Mouse (Mus musculus) neutrophil, adult 5-6 weeks (primary cell): ENCODE measurements around the gene Grm8. TPM values are rescaled to one million over a fixed set of nuclear protein-coding genes. Genes with fewer than 3 reads are reported as not detected.

Source experiments
- ATAC-seq: fragments of 151-379, 151-347 bp; 2 replicates; pipeline ENCODE4 v1.8.0; 2017; ENCODE audit warnings: mild to moderate bottlenecking, moderate TSS enrichment; ENCODE audit not compliant: insufficient number of reproducible peaks, poor library complexity, low FRiP score, severe bottlenecking; ENCODE audit errors: extremely low read depth
- total RNA-seq: library from RNA; stranded (forward); fragments of 200-1000 nt; gene quantifications from 2 replicates; pipeline ENCODE4 v1.2.3, GENCODE M21; 2017

Grm8 gene
- total RNA-seq, 1 experiment from 2014 or later, result not detected

DNA sequence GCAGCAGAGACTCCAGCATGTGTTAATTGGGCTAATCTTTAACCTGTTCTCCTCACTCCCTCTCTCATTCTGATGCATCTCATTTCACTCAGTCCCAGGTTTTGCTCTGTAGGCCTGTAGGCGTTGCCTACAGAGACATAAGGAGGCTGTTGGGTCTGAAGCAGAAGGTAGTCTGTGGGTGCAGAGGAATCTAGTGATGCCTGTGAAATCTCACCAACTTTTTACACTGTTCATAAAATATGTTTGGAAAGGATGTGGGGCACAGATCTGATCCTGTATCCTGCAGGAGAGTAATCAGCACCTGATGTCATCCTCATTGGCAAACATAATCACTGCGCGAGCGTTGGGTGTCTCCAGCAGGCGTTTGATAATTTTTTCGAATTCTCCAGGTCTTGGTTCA lies 372.9 kb downstream of the Grm8 start:
- ATAC-seq, result no peak

- no peak for ATAC-seq
Measured at GRCm38 (mm10) chr6:27753290-27753829, 381.6 kb downstream of the Grm8 start.

GRCm38 (mm10) chr6:27746493-27746892 lies 388.5 kb downstream of the Grm8 start:
- no peak for ATAC-seq

DNA sequence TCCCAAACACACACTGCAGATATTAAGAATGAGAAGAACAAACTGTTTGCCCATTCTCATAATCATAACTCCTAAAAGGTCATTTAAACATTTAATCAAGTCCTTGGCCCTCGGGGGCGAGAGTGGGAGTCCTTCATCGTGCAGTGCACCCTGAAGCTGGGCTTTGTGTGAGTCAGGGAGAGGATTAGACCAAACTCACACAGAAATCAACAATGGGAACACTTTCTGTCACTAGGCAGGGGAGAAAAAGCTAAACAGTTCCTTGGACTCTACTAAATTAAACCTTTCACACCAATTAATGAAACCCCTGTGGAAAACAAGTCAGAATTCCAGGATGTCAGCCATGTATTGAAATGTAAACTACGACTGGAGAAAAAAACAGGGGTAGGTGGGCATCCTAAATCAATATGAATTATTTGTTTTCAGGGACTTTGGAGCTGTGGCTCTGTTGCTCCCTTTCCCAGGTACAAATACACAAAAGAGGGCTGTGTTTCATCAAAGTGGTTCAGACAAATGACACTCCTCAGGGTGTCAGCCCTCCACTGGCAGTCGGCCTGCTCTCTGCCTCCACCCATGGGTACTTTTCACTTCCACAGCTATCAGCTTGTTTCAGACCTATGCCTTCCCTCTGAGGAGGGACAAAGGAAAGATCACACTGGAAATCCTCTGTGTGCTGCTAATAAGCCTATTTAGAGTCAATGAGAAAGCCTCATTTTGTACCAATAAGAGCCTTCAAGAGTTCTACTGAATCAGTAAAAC lies 389.1 kb downstream of the Grm8 start:
- ATAC-seq, result no peak

GRCm38 (mm10) chr6:27689382-27689781 lies 445.6 kb downstream of the Grm8 start:
- ATAC-seq, result no peak

GRCm38 (mm10) chr6:27661747-27662435 lies 473.1 kb downstream of the Grm8 start:
- ATAC-seq, result no peak

- no peak for ATAC-seq
Measured at GRCm38 (mm10) chr6:27657520-27657919, 477.5 kb downstream of the Grm8 start.

- ATAC-seq, result no peak
Measured at GRCm38 (mm10) chr6:27646503-27646902, 488.5 kb downstream of the Grm8 start.

GRCm38 (mm10) chr6:27645054-27645453 lies 489.9 kb downstream of the Grm8 start:
- ATAC-seq, result no peak

DNA sequence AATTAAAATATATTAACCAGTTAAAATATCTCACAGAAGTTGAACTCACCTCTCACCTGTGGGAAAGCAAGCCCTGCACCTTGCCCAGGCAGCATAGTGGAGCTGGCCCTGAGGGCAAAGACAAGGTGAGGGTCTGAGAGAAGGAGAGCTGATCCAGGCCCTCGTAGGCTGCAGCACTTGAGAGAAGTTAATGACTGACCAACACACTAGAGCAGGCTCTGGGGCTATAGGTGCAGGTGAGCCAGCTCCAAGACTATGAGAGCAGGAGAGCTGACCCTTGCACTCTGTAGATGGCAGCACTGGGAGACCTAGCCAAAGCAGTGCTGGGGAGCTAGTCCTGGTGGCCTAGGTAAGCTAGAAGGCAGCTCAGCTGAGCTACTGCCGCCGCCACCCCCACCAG lies 499.1 kb downstream of the Grm8 start:
- no peak for ATAC-seq

DNA sequence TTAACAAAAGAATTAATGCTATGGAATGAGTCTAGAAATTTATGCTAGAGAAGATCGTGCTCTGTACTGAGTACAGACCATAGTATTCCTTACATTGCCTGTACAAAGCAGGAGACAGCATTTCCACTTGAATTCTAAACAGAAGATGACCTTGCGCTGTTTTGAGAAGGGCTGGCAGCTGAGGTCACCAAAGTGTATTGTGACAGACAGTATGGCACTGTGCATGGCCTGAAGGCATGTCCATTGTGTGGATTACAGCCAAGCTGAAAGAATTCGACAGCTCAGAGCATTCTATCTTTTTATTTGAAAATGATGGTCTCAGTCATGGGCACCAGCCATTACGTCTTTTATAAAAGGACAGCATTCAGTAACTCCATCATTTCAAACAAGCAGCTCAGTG lies 517.5 kb downstream of the Grm8 start:
- ATAC-seq, result no peak

GRCm38 (mm10) chr6:27580485-27580884 lies 554.5 kb downstream of the Grm8 start:
- no peak for ATAC-seq

- ATAC-seq, result no peak
Measured at GRCm38 (mm10) chr6:27545516-27545915, 589.5 kb downstream of the Grm8 start.

DNA sequence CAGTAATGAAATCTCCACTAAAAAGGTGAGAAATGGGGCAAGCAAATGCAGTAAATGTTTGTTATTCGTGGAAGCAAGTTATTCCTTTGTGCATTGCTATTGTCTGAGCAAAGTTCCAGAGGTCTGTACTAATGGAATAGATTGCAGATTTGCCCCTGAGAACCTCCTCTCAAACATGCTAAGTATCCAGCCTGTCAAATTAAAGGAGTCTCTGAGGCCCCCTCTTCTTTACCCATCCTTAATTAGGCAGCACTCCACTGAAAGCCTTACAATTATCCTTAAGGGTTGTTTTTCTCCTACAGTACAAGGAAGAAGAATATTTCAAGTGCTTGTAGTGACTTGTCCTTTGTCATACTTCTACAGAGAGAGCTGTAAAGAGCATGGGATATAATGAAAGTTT lies 617.4 kb downstream of the Grm8 start:
- ATAC-seq, result no peak

DNA sequence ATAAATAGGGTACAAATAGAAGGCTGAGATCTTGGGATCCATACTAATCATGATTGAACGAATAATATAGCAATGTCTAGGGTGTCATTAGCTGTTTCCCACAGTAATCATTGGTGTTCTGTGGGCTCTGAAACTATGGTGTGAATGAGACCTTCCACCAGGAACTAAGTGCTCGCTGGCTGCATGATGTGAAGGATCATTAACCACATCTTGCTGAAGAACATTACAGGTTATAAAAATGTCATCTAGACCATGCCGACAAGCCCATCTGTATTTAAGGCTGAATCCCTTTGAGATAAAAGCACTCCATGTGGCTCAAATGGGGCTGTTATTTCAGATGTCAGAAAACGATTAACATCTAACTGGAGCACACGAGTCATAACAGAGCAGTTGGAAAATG lies 674.0 kb downstream of the Grm8 start:
- ATAC-seq, result no peak

DNA sequence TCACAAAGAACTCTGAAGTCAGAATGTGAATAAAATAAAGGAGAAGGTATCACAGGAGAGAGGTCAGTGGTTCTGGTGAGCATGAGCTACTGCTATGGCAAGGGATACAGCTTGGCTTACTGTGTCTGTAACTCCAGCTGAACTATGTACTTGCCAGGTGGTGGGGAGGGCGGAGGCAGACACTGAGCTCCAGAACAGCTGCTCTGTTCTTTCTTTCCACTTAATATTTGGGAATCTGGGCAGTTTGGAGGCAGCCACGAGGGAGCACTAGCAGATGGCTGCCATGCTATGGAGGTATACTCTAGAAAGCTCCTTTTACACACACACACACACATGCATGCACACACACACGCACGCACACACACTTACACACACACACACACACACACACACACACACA lies 726.5 kb downstream of the Grm8 start:
- ATAC-seq, result no peak

DNA sequence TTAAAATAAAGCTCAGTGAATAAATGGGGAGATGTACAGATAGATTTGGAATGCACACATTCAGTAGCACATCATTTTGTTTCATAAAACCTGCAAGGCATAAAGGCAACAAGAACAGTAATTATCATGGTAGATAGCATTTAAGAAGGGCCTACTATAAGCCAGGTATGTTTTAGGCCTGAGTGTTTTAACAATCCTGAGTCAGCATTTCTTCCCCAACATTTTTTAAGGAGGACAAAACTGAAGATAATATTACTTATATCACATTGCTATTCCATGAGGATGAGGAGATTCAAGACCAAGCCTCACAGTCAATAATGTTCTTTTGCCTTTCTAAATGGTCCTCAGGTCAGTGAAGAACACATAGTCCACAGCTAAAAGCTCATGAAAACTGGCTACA lies 762.6 kb downstream of the Grm8 start:
- ATAC-seq, result no peak

DNA sequence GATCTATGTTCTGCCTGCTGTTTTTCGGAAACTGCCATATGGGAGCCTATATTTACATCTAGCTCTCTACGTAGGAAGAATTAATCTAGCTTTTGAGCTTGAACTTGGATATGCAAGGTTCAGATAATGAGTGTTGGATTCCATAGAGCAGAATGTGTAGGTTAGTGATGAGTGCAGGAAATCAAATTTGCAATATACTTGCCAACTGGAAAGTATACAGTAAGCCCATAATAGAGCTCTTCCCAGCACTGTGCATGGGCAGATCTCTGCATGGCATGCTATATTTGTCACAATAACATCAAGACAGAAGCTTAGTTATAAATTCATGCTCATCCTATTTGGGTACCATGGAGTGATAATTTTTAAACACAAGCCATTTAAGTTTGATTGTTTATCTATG lies 763.9 kb downstream of the Grm8 start:
- ATAC-seq, result no peak

DNA sequence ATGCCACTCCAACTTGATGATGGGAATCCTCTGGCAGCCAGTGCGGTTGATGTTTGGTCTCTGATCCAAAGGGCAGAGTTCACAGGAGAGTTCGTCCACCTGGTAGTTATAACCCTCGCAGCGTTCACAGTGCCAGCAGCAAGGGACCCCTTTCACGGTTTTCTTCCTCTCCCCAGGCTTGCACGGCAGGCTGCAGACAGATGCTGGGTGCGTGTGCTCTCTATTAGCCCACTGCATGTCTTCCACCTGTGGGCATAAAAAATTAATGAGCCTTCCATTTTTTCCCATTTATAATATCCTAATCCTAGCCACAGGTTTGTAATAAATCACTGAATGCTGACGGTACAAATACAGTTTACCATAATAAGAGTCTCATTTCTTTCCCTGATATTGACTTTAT lies 771.2 kb downstream of the Grm8 start:
- no peak for ATAC-seq

DNA sequence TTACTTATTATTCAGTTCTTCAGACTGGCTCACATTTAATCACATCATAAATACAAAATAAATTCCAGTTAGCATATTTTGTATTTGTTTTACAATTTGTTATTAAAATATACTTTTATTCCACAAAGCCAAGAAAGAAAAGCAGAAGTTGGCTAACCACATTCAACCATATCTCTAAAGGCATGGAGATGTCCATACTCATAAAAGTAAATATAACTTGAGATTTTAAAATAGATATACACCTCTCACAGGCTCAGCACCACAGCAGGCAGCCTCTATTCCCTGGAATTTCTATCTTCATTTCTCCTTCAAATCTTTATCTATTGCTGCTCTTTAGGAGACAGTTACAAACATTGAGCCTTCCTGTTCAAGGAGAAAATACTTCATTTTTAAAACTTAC lies 774.5 kb downstream of the Grm8 start:
- ATAC-seq, result no peak
